Mouse (Mus musculus) adrenal gland, postnatal 36 days (tissue): ENCODE data around the gene Tmem204. TPM values are rescaled to one million over a fixed set of nuclear protein-coding genes. Genes with fewer than 3 reads are reported as not detected.

ENCODE experiments used
- DNase-seq, 2 experiments: peaks; one replicate each; pipeline ENCODE4 v3.0.0; 2021; ENCODE audit warnings: mixed read lengths in 1 of 2
- total RNA-seq, 2 experiments: library from RNA; stranded (reverse); gene quantifications; 2 replicates each; pipeline ENCODE4 v1.2.3; 2021

Gene Tmem204
- total RNA-seq, 2 experiments from 2014 or later, result 31.4 to 39.7 TPM

- no peak for DNase-seq
Observed at GRCm38 (mm10) chr17:25086724-25087123, 3.3 kb upstream of the Tmem204 start.

DNA sequence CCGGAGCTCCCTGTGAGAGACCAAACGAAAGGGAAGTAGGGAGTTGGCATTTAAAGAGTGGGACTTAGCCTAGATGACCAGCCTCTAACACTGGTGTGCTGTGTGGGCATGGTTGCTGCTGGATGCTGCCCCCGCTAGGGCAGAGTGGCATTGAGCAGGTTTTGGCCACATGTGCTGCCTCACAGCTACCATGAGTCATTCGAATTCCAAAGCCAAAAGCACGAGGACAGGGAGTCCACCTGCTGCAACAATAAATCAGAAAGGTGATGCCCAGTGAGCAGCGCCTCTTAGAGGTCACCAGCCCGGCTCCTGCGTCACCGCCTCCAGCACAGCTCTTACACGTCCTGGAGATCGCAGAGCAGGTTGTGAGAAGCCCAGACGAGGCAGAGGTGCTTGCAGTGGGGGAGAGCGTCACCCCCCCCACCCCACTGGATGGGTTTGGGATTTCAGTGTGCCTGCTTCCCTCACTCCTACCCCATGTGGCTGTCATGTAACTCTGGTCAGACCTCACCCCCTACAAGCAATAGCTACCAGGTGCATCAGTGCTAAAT lies 1.5 kb upstream of the Tmem204 start:
- peak; percentile 45 to 55 for DNase-seq

- DNase-seq, result no peak
Observed at GRCm38 (mm10) chr17:25082887-25083286, 504 bp downstream of the Tmem204 start.

- peak; percentile 37 to 43 for DNase-seq
Observed at GRCm38 (mm10) chr17:25082081-25082847, 1.1 kb downstream of the Tmem204 start.

GRCm38 (mm10) chr17:25080960-25081381 lies 2.4 kb downstream of the Tmem204 start:
- DNase-seq, result peak; percentile 60 to 68

DNA sequence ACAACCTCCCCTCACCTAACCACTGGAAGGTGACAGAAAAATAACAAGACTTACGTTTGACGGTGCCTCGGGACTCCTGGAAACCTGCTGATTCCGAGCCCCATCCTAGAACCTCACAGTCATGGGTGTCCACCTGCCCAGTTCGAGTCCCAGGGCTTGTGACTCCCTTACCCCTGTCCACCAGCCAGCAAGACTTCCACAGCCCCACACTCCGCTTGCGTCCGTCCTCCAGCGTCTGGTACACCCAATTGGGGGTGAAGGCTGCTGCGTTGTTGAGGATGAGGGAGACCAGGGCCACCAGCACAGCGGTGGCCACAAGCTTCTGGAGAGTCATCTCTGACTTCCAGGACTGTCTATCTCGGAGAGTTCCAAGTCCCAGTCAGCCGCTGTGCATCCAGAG lies 3.2 kb downstream of the Tmem204 start:
- DNase-seq, result no peak

DNA sequence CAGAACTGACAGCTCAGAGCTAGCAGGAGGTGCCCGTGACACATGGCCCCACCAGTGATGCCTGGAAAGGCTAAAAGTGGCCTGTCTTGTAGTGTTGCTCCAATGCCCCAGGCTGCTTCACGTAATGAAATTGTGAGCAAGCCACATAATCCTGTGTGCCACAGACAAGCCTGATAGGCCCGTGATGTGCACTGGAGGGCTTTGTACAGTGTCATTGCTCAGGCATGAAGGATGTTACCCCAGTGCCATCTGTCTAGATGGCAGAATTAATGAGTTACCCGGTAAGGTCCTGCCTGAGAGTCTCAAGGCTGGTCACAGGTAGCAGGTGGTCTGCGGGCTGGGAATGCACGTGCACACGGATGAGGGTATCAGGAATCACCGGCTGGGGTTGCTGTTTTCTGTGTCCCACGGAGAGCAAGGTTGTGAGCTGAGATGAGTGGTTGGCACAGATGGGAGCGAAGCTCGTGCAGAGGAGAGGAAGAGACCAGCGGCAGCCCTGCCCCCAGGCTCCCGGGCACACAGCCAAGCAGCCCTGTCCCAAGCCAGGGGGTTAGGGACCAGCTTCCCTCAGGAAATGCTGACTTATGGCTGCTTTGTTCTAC lies 5.5 kb downstream of the Tmem204 start:
- DNase-seq, result peak; percentile 84 to 89

- DNase-seq, result no peak
Observed at GRCm38 (mm10) chr17:25076906-25077305, 6.5 kb downstream of the Tmem204 start.

GRCm38 (mm10) chr17:25068690-25069089 lies 14.7 kb downstream of the Tmem204 start:
- DNase-seq, result no peak

DNA sequence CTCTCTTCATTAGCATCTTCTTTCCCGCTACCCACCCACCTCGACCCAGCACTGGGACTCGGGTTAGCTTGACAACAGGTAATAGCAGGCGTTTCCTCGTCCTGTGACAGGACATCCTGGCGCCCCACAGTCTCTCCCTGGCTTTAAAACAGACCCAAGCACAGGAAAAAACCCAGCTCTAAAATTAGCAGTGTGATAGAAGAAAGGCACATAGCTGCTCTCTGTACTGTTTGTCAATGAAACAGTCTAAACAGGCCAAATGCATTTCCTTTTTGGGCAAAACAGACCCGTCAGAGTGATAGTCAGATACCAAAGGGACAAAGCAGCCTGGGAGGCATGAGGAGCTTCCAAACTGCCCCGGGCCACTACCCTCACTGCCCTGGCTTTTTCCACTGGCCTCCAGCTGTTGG lies 15.9 kb downstream of the Tmem204 start:
- peak; percentile 43 to 63 for DNase-seq

DNA sequence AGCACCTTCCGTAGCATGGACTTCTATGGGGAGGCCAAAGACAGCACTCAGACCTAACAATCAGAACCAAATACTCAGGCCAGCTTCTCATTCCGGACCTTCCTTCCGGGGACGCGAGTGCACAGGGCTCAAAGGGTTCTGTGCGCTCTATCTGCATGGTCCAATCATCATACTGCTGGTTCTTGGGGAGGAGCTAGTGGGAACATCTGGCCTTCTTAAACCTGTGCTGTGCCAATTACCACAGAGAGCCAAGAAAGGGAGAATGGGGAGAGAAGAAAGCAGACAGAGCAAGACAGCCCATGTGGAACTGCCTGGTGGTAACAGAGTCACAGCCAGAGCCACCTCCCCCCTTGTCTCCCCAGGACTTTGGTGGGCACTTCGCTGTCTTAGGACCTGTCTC lies 16.8 kb downstream of the Tmem204 start:
- DNase-seq, result no peak

DNA sequence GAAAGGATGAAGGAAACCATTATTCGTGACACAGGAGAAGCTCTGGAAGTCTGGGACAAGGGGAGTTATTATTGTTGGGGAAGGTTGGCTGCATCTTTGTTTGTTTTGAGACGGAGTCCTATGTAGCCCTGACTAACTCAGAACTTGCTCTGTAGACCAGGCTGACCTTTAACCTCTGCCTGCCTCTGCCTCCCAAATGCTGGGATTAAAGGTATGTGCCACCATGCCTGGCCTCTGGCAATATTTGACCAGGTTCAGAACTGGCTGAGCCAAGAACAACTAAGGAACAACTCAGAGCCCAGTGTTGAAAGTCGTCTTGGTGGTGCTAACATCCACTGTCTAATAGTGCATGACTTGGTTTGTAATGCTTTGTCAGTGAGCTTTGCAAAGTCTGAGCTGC lies 18.2 kb downstream of the Tmem204 start:
- no peak for DNase-seq

DNA sequence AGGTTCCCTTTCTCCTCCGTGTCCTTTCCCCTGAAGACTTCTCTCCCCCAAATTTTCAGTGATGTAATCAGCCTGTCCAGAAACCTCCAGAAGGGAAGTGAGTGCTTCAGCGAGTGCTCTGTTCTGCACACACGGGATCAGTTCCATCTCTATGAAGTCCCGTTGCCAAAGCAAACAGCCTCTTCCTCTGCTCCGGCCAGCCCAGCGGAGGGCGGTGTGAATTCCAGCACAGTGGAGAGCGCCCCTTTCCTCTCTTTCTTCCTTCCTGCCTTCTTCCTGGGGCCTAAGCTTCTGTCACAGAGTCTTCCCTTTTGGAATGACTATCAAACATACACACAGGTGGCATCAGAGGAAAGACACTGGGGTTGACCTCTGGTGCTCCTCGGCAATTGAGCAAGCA lies 19.0 kb downstream of the Tmem204 start:
- DNase-seq, result peak; percentile 58 to 68

DNA sequence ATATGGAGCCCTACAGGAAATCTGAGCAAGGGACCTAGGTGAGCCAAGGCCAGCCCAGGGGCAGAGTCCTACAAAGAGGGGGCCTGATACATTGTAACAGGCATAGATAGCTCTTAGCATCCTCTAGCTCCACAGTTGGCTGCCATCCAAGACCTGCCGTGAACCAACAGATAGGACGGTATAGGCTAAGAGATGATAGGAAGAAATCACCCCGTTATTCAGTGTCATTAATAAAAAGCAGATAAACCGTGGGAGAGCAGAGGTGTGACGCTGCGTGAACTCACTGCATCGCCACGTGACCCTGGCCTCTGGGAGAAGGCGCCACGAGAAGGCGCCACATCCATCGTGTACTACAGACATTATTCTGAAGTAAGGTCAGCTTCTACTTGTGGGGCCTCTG lies 19.5 kb downstream of the Tmem204 start:
- DNase-seq, result no peak

DNA sequence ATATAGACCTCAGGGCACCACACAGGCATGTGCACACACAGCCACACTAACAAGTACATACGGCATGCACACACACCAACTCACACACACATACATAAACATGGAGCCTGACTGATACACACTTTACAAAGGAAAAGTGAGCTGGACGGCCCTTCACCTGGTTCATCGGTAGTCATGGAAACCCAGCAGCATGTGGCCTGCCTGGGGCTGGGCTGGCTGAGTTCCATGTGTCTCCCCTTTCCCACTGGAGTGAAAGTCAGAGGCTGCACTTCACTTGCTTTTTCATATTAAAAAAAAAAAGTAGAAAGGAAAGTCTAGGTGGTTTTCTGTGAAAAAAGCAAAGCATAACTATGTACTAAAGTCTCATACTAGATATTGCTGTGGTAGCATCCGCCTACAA lies 20.1 kb downstream of the Tmem204 start:
- no peak for DNase-seq

GRCm38 (mm10) chr17:25057041-25057440 lies 26.4 kb downstream of the Tmem204 start:
- DNase-seq, result no peak

- DNase-seq, result no peak
Observed at GRCm38 (mm10) chr17:25053274-25053673, 30.1 kb downstream of the Tmem204 start.

DNA sequence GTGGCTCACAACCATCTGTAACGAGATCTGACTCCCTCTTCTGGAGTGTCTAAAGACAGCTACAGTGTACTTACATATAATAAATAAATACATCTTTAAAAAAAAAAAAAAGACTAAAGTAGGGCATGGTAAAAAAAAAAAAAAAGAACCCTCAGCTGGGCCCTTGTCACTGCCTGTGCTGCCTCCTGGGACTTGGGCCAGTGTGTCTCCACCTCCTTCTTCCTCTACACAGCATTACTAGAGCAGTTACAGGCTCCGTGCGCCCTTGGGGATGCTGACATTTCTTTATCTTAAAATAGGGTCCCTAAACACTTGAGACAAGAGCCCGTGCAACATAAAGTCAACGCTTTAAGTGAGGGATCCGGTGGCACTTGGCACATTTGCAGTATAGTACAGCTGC lies 36.2 kb downstream of the Tmem204 start:
- no peak for DNase-seq

GRCm38 (mm10) chr17:25045281-25045680 lies 38.1 kb downstream of the Tmem204 start:
- no peak for DNase-seq

- DNase-seq, result no peak
Observed at GRCm38 (mm10) chr17:25044879-25045278, 38.5 kb downstream of the Tmem204 start.

GRCm38 (mm10) chr17:25036183-25036582 lies 47.2 kb downstream of the Tmem204 start:
- peak in 1 of 2 experiments; percentile 34 for DNase-seq

- DNase-seq, result peak; percentile 86 to 87
Observed at GRCm38 (mm10) chr17:25016292-25017132, 66.9 kb downstream of the Tmem204 start.
